Mouse (Mus musculus): ENCODE data around the gene Tmem175. TPM values are rescaled to one million over a fixed set of nuclear protein-coding genes. Genes with fewer than 3 reads are reported as not detected.
A peak's percentile ranks its signal among the peaks of the same experiment; 100 is the strongest.
"Not testable (repeated sequence)": the region's sequence is repeated elsewhere in the genome, so short reads cannot be mapped to it uniquely, and the experiment has no call there.

Gene Tmem175
- total and polyA plus RNA-seq, 3 experiments, result 8.3 to 26.1 (median 9.6) TPM

GRCm38 (mm10) chr5:108621870-108622269 is 7.7 kb upstream of the Tmem175 start:
- WGBS, result 37% methylated on average over 2 of the region's 2 CpGs
- TF ChIP-seq EP300 (IDR thresholded peaks at IDR 0.05; ENCODE audit: insufficient read depth, low read depth, low read length) (0 out of 2 replicates have a peak, but pooled peaks have one; percentile 6), CTCF (IDR thresholded peaks at IDR 0.05) (no peak), POLR2A (IDR thresholded peaks at IDR 0.05; ENCODE audit: insufficient read depth, low read depth, low read length) (no peak)
- Histone ChIP-seq H3K4me1 (ENCODE audit: control insufficient read depth, insufficient read depth, low read length) (peaks cover 4% of the 10 kb centered on the region), H3K9ac (ENCODE audit: low read depth, low read length) (no peak overlapping the region), H3K4me3 (no peak overlapping the region), H3K27ac (no peak overlapping the region), H3K79me2 (replicated peaks; ENCODE audit: control insufficient read depth, insufficient read depth, low read length) (peaks cover 6% of the 10 kb centered on the region), H3K36me3 (ENCODE audit: control insufficient read depth, insufficient read depth, low read length) (peaks cover 21% of the 10 kb centered on the region), H3K27me3 (ENCODE audit: control insufficient read depth, insufficient read depth, low read length) (no peaks in the 10 kb centered on the region)
- peak in 1 of 2 experiments; percentile 27 for DNase-seq
- intact Hi-C loops (cut with DNase I), result loop anchor here (10.0 kb wide), 1 partner anchor 1303 kb away; the partner anchor contains the start of gene Gm15446

DNA sequence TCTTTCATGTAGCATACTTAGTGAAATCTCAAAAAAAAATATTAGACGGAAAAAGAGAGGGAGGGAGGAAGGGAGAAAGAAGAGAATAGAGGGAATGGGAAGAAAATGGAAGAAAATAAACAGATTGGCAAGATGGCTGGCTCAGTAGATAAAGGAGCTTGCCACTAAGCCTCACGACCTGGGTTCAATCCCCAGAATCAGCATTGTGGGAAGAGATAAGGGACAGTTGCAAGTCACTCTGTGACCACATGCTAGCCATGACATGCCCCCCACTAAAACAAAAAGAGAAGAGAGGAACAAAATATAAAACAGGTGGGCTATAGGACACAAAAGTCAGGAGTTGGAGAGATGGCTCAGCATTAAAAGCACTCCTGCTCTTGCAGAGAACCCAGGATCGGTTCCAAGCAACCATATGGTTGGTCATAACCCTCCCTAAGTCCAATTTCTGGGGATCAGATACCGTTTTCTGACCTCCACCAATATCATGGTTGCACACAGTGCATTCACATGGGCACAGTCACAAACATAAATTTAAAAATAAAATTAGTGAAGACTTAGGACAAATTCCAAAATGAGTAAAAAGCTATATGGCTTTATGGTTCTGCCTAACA is 3.4 kb upstream of the Tmem175 start:
- Histone ChIP-seq H3K36me3 (ENCODE audit: control insufficient read depth, insufficient read depth, low read length) (peaks cover 24% of the 10 kb centered on the region), H3K27ac (no peak overlapping the region), H3K27me3 (ENCODE audit: control insufficient read depth, insufficient read depth, low read length) (no peaks in the 10 kb centered on the region), H3K4me3 (no peak overlapping the region), H3K9ac (ENCODE audit: low read depth, low read length) (no peak overlapping the region), H3K4me1 (ENCODE audit: control insufficient read depth, insufficient read depth, low read length) (peaks cover 7% of the 10 kb centered on the region), H3K79me2 (replicated peaks; ENCODE audit: control insufficient read depth, insufficient read depth, low read length) (peaks cover 6% of the 10 kb centered on the region)
- intact Hi-C loops (cut with DNase I), result loop anchor here (5.0 to 10.0 kb wide), 2 partner anchors 194 to 1299 kb away; partner anchors contain the start of genes Atp5k and Gm15446
- TF ChIP-seq POLR2A (IDR thresholded peaks at IDR 0.05; ENCODE audit: insufficient read depth, low read depth, low read length), result no peak
- no peak for TF ChIP-seq EP300 (IDR thresholded peaks at IDR 0.05; ENCODE audit: insufficient read depth, low read depth, low read length)
- no peak for DNase-seq
- WGBS, result 76% methylated on average over 4 of the region's 4 CpGs

GRCm38 (mm10) chr5:108628891-108629633 is 508 bp upstream of the Tmem175 start:
- Histone ChIP-seq H3K36me3 (ENCODE audit: control insufficient read depth, insufficient read depth, low read length) (peaks cover 3% of the 10 kb centered on the region), H3K4me1 (ENCODE audit: control insufficient read depth, insufficient read depth, low read length) (peaks cover 3% of the 10 kb centered on the region), H3K4me3 (peak overlapping the region; percentile 84), H3K9ac (ENCODE audit: low read depth, low read length) (peak overlapping the region; percentile 81), H3K27ac (peak overlapping the region; percentile 94), H3K27me3 (ENCODE audit: control insufficient read depth, insufficient read depth, low read length) (no peaks in the 10 kb centered on the region), H3K79me2 (replicated peaks; ENCODE audit: control insufficient read depth, insufficient read depth, low read length) (peaks cover 5% of the 10 kb centered on the region)
- under 1% methylated on average over 32 of the region's 32 CpGs for WGBS
- no peak for DNase-seq
- intact Hi-C loops (cut with DNase I), result loop anchor here (2.0 to 10.0 kb wide), 4 partner anchors 40 to 1296 kb away; partner anchors contain the start of genes Atp5k, Dgkq, Fgfrl1 and Gm15446
- TF ChIP-seq EP300 (IDR thresholded peaks at IDR 0.05; ENCODE audit: insufficient read depth, low read depth, low read length), result no peak
- no peak for TF ChIP-seq CTCF (IDR thresholded peaks at IDR 0.05)
- TF ChIP-seq POLR2A (IDR thresholded peaks at IDR 0.05; ENCODE audit: insufficient read depth, low read depth, low read length), result no peak

- no peaks in the 10 kb centered on the region for H3K27me3 ChIP-seq (ENCODE audit: control insufficient read depth, insufficient read depth, low read length)
- H3K36me3 ChIP-seq (ENCODE audit: control insufficient read depth, insufficient read depth, low read length), result no peaks in the 10 kb centered on the region
- H3K9ac ChIP-seq (ENCODE audit: low read depth, low read length), result no peak overlapping the region
- no peaks in the 10 kb centered on the region for H3K79me2 ChIP-seq (replicated peaks; ENCODE audit: control insufficient read depth, insufficient read depth, low read length)
- no peak overlapping the region for H3K27ac ChIP-seq
- WGBS, result 96% methylated on average over 4 of the region's 4 CpGs
- H3K4me1 ChIP-seq (ENCODE audit: control insufficient read depth, insufficient read depth, low read length), result 0 out of 2 replicates have a peak, but pooled peaks cover 1% of the 10 kb centered on the region
- DNase-seq, result no peak
- intact Hi-C loops (cut with DNase I), result no loop called here
- no peak overlapping the region for H3K4me3 ChIP-seq
- TF ChIP-seq EP300 (IDR thresholded peaks at IDR 0.05; ENCODE audit: insufficient read depth, low read depth, low read length) (no peak), CTCF (IDR thresholded peaks at IDR 0.05) (no peak), POLR2A (IDR thresholded peaks at IDR 0.05; ENCODE audit: insufficient read depth, low read depth, low read length) (no peak)
These were observed 4.1 kb downstream of the Tmem175 start for GRCm38 (mm10) chr5:108633676-108634075.

- H3K36me3 ChIP-seq (ENCODE audit: control insufficient read depth, insufficient read depth, low read length); H3K4me3 ChIP-seq; DNase-seq; H3K27ac ChIP-seq; H3K27me3 ChIP-seq (ENCODE audit: control insufficient read depth, insufficient read depth, low read length); H3K4me1 ChIP-seq (ENCODE audit: control insufficient read depth, insufficient read depth, low read length); intact Hi-C loops (cut with DNase I); H3K79me2 ChIP-seq (replicated peaks; ENCODE audit: control insufficient read depth, insufficient read depth, low read length); H3K9ac ChIP-seq (ENCODE audit: low read depth, low read length): not testable (repeated sequence)
- WGBS, result 62% methylated on average over 3 of the region's 3 CpGs
These were observed 4.5 kb downstream of the Tmem175 start for GRCm38 (mm10) chr5:108634088-108634487.

DNA sequence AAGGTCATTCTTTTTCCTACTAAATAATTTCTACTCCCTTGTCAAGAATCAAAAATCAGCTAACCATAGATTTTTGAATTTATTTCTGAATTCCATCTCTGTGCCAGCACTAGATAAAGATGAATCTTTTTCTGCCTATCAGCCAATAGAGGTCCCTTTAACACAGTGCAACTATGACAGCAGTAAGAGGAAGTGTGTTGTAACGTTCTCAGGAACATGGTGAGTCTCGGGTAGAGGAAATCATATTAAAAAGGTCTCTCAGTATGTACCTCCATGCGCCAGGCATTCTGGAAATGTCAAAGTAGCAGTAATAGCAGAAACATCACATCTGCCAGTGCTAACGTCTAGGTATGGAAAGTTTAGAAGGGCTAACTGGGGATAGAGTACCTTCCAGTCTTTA is 6.6 kb downstream of the Tmem175 start:
- no peaks in the 10 kb centered on the region for H3K36me3 ChIP-seq (ENCODE audit: control insufficient read depth, insufficient read depth, low read length)
- intact Hi-C loops (cut with DNase I), result no loop called here
- 62% methylated on average over 4 of the region's 4 CpGs for WGBS

More for the DNA sequence above, 6.6 kb downstream of the Tmem175 start:
- no peak for DNase-seq
- TF ChIP-seq CTCF (IDR thresholded peaks at IDR 0.05), result no peak
- no peak for TF ChIP-seq EP300 (IDR thresholded peaks at IDR 0.05; ENCODE audit: insufficient read depth, low read depth, low read length)
- no peak for TF ChIP-seq POLR2A (IDR thresholded peaks at IDR 0.05; ENCODE audit: insufficient read depth, low read depth, low read length)
- H3K9ac ChIP-seq (ENCODE audit: low read depth, low read length), result no peak overlapping the region
- H3K4me3 ChIP-seq, result no peak overlapping the region
- H3K27ac ChIP-seq, result no peak overlapping the region
- H3K4me1 ChIP-seq (ENCODE audit: control insufficient read depth, insufficient read depth, low read length), result no peaks in the 10 kb centered on the region
- no peaks in the 10 kb centered on the region for H3K79me2 ChIP-seq (replicated peaks; ENCODE audit: control insufficient read depth, insufficient read depth, low read length)
- H3K27me3 ChIP-seq (ENCODE audit: control insufficient read depth, insufficient read depth, low read length), result no peaks in the 10 kb centered on the region

All from heart, adult 2 months (tissue).